Mouse (Mus musculus): ENCODE data around the gene Hnf1b. TPM values are rescaled to one million over a fixed set of nuclear protein-coding genes. Genes with fewer than 3 reads are reported as not detected.
A peak's percentile ranks its signal among the peaks of the same experiment; 100 is the strongest.

The Hnf1b gene
- total RNA-seq (2014; rRNA removed) (2.2 and 2.4 TPM in 2 replicates), polyA plus RNA-seq (2012; rRNA removed) (13.7 and 14.9 TPM in 2 replicates)

GRCm38 (mm10) chr11:83849529-83850335 lies at the start of gene Hnf1b:
Hnf1b (plus strand) TSS chr11:83850063.
- Histone ChIP-seq H3K4me3 (ENCODE audit: insufficient read depth, low read depth, low read length) (peak within 1 kb of the TSS; percentile 77), H3K79me2 (ENCODE audit: control insufficient read depth, insufficient read depth, low read length) (no peaks in the 10 kb centered on the region), H3K4me1 (ENCODE audit: control insufficient read depth, insufficient read depth, low read length) (peaks cover 3% of the 10 kb centered on the region), H3K36me3 (ENCODE audit: control insufficient read depth, insufficient read depth, low read length) (no peaks in the 10 kb centered on the region), H3K27ac (replicated peaks; ENCODE audit: insufficient read depth, low read depth, low read length) (peak within 1 kb of the TSS; percentile 98), H3K9ac (ENCODE audit: low read depth, low read length) (peak within 1 kb of the TSS; percentile 82), H3K27me3 (ENCODE audit: control insufficient read depth, insufficient read depth, low read length) (no peaks in the 10 kb centered on the region)
- peak; percentile 39 for DNase-seq (ENCODE audit: extremely low read depth, low read depth, low spot score)
- TF ChIP-seq POLR2A (IDR thresholded peaks at IDR 0.05; ENCODE audit: extremely low read depth, insufficient read depth, low read length), result no peak
- 0 out of 2 replicates have a peak, but pooled peaks have one; percentile 0 for TF ChIP-seq CTCF (IDR thresholded peaks at IDR 0.05; ENCODE audit: low read depth, low read length)
- WGBS, result 1% methylated on average over 30 of the region's 36 CpGs

GRCm38 (mm10) chr11:83802166-83802565 lies 47.7 kb upstream of the Hnf1b start:
- no peak overlapping the region for H3K9ac ChIP-seq (ENCODE audit: low read depth, low read length)
- DNase-seq (ENCODE audit: extremely low read depth, low read depth, low spot score), result peak; percentile 48
- H3K79me2 ChIP-seq (ENCODE audit: control insufficient read depth, insufficient read depth, low read length), result no peaks in the 10 kb centered on the region
- WGBS, result 69% methylated on average over 8 of the region's 8 CpGs
- no peak overlapping the region for H3K27ac ChIP-seq (replicated peaks; ENCODE audit: insufficient read depth, low read depth, low read length)
- peak; percentile 28 for TF ChIP-seq CTCF (IDR thresholded peaks at IDR 0.05; ENCODE audit: low read depth, low read length)
- TF ChIP-seq POLR2A (IDR thresholded peaks at IDR 0.05; ENCODE audit: extremely low read depth, insufficient read depth, low read length), result no peak
- H3K4me1 ChIP-seq (ENCODE audit: control insufficient read depth, insufficient read depth, low read length), result peaks cover 2% of the 10 kb centered on the region; the same call in 1 of the 2 replicates
- no peaks in the 10 kb centered on the region for H3K27me3 ChIP-seq (ENCODE audit: control insufficient read depth, insufficient read depth, low read length)
- H3K36me3 ChIP-seq (ENCODE audit: control insufficient read depth, insufficient read depth, low read length), result no peaks in the 10 kb centered on the region
- no peak overlapping the region for H3K4me3 ChIP-seq (ENCODE audit: insufficient read depth, low read depth, low read length)

- no peak for DNase-seq (ENCODE audit: extremely low read depth, low read depth, low spot score)
- Histone ChIP-seq H3K4me1 (ENCODE audit: control insufficient read depth, insufficient read depth, low read length) (no peaks in the 10 kb centered on the region), H3K36me3 (ENCODE audit: control insufficient read depth, insufficient read depth, low read length) (no peaks in the 10 kb centered on the region), H3K27ac (replicated peaks; ENCODE audit: insufficient read depth, low read depth, low read length) (no peak overlapping the region), H3K4me3 (ENCODE audit: insufficient read depth, low read depth, low read length) (no peak overlapping the region), H3K9ac (ENCODE audit: low read depth, low read length) (no peak overlapping the region), H3K79me2 (ENCODE audit: control insufficient read depth, insufficient read depth, low read length) (no peaks in the 10 kb centered on the region), H3K27me3 (ENCODE audit: control insufficient read depth, insufficient read depth, low read length) (no peaks in the 10 kb centered on the region)
- TF ChIP-seq CTCF (IDR thresholded peaks at IDR 0.05; ENCODE audit: low read depth, low read length), result no peak
- no peak for TF ChIP-seq POLR2A (IDR thresholded peaks at IDR 0.05; ENCODE audit: extremely low read depth, insufficient read depth, low read length)
- 84% methylated on average over 4 of the region's 4 CpGs for WGBS
Measured at GRCm38 (mm10) chr11:83802581-83802980, 47.3 kb upstream of the Hnf1b start.

GRCm38 (mm10) chr11:83810441-83810840 lies 39.4 kb upstream of the Hnf1b start:
- Histone ChIP-seq H3K4me3 (ENCODE audit: insufficient read depth, low read depth, low read length) (no peak overlapping the region), H3K4me1 (ENCODE audit: control insufficient read depth, insufficient read depth, low read length) (no peaks in the 10 kb centered on the region), H3K27ac (replicated peaks; ENCODE audit: insufficient read depth, low read depth, low read length) (no peak overlapping the region), H3K9ac (ENCODE audit: low read depth, low read length) (no peak overlapping the region), H3K36me3 (ENCODE audit: control insufficient read depth, insufficient read depth, low read length) (no peaks in the 10 kb centered on the region), H3K79me2 (ENCODE audit: control insufficient read depth, insufficient read depth, low read length) (no peaks in the 10 kb centered on the region), H3K27me3 (ENCODE audit: control insufficient read depth, insufficient read depth, low read length) (no peaks in the 10 kb centered on the region)
- no peak for TF ChIP-seq POLR2A (IDR thresholded peaks at IDR 0.05; ENCODE audit: extremely low read depth, insufficient read depth, low read length)
- no peak for TF ChIP-seq CTCF (IDR thresholded peaks at IDR 0.05; ENCODE audit: low read depth, low read length)
- WGBS, result 91% methylated on average over 8 of the region's 8 CpGs
- DNase-seq (ENCODE audit: extremely low read depth, low read depth, low spot score), result no peak

- peaks cover 9% of the 10 kb centered on the region for H3K4me1 ChIP-seq (ENCODE audit: control insufficient read depth, insufficient read depth, low read length)
- H3K9ac ChIP-seq (ENCODE audit: low read depth, low read length), result no peak overlapping the region
- no peak for TF ChIP-seq CTCF (IDR thresholded peaks at IDR 0.05; ENCODE audit: low read depth, low read length)
- TF ChIP-seq POLR2A (IDR thresholded peaks at IDR 0.05; ENCODE audit: extremely low read depth, insufficient read depth, low read length), result no peak
Measured at GRCm38 (mm10) chr11:83815191-83815590, 34.7 kb upstream of the Hnf1b start.

GRCm38 (mm10) chr11:83815628-83816027 lies 34.2 kb upstream of the Hnf1b start:
- peak; percentile 56 for DNase-seq (ENCODE audit: extremely low read depth, low read depth, low spot score)
- H3K9ac ChIP-seq (ENCODE audit: low read depth, low read length), result no peak overlapping the region
- no peaks in the 10 kb centered on the region for H3K27me3 ChIP-seq (ENCODE audit: control insufficient read depth, insufficient read depth, low read length)
- 4% methylated on average over 9 of the region's 9 CpGs for WGBS
- peaks cover 11% of the 10 kb centered on the region for H3K4me1 ChIP-seq (ENCODE audit: control insufficient read depth, insufficient read depth, low read length)
- H3K27ac ChIP-seq (replicated peaks; ENCODE audit: insufficient read depth, low read depth, low read length), result no peak overlapping the region
- H3K36me3 ChIP-seq (ENCODE audit: control insufficient read depth, insufficient read depth, low read length), result no peaks in the 10 kb centered on the region
- TF ChIP-seq CTCF (IDR thresholded peaks at IDR 0.05; ENCODE audit: low read depth, low read length) (peak; percentile 69), POLR2A (IDR thresholded peaks at IDR 0.05; ENCODE audit: extremely low read depth, insufficient read depth, low read length) (no peak)
- H3K4me3 ChIP-seq (ENCODE audit: insufficient read depth, low read depth, low read length), result no peak overlapping the region
- no peaks in the 10 kb centered on the region for H3K79me2 ChIP-seq (ENCODE audit: control insufficient read depth, insufficient read depth, low read length)

More at GRCm38 (mm10) chr11:83815191-83815590, 34.7 kb upstream of the Hnf1b start:
- H3K27ac ChIP-seq (replicated peaks; ENCODE audit: insufficient read depth, low read depth, low read length), result no peak overlapping the region
- no peaks in the 10 kb centered on the region for H3K36me3 ChIP-seq (ENCODE audit: control insufficient read depth, insufficient read depth, low read length)
- no peak overlapping the region for H3K4me3 ChIP-seq (ENCODE audit: insufficient read depth, low read depth, low read length)
- H3K27me3 ChIP-seq (ENCODE audit: control insufficient read depth, insufficient read depth, low read length), result no peaks in the 10 kb centered on the region
- DNase-seq (ENCODE audit: extremely low read depth, low read depth, low spot score), result no peak
- no peaks in the 10 kb centered on the region for H3K79me2 ChIP-seq (ENCODE audit: control insufficient read depth, insufficient read depth, low read length)
- 81% methylated on average over 5 of the region's 5 CpGs for WGBS
